Mouse (Mus musculus): ENCODE measurements around the gene Adamts13. TPM values are rescaled to one million over a fixed set of nuclear protein-coding genes. Genes with fewer than 3 reads are reported as not detected.

The Adamts13 gene
- polyA plus RNA-seq, 1 experiment from 2014 or later, result 0.20 TPM

GRCm38 (mm10) chr2:27059187-27059586, 86.0 kb downstream of the Adamts13 start:
- Histone ChIP-seq H3K4me3 (ENCODE audit: low read depth, low read length) (no peak overlapping the region), H3K4me1 (replicated peaks; ENCODE audit: control insufficient read depth, insufficient read depth, low read length) (no peaks in the 10 kb centered on the region; the same call in 1 of the 2 replicates), H3K4me2 (replicated peaks; ENCODE audit: low read depth) (no peak overlapping the region), H3K9ac (ENCODE audit: low read depth, low read length) (no peak overlapping the region), H3K27me3 (replicated peaks; ENCODE audit: control insufficient read depth, insufficient read depth, low read length) (no peaks in the 10 kb centered on the region), H3K9me3 (ENCODE audit: control insufficient read depth) (no peaks in the 10 kb centered on the region), H3K27ac (ENCODE audit: low read depth, low read length) (no peak overlapping the region), H3K36me3 (ENCODE audit: control insufficient read depth, insufficient read depth) (no peaks in the 10 kb centered on the region)
- no peak for TF ChIP-seq CTCF (IDR thresholded peaks at IDR 0.05; ENCODE audit: low read depth)
- WGBS, result 68% methylated on average over 9 of the region's 9 CpGs
- ATAC-seq, result no peak

Other genes starting within 250 kb of the Adamts13 start
- 0.07 TPM in 1 of 2 replicates, not detected in the other for gene Abo, start 108.4 kb upstream of the Adamts13 start, polyA plus RNA-seq (2015; fragmentation: Nextera tagmentation; extraction: Ambion mirVana)
- 11.7 and 12.8 TPM in 2 replicates for gene Surf6, start 70.5 kb upstream of the Adamts13 start, polyA plus RNA-seq (2015; fragmentation: Nextera tagmentation; extraction: Ambion mirVana)
- gene Med22, start 62.7 kb upstream of the Adamts13 start, polyA plus RNA-seq (2015; fragmentation: Nextera tagmentation; extraction: Ambion mirVana), result 19.8 and 20.2 TPM in 2 replicates
- gene Rpl7a, start 62.7 kb upstream of the Adamts13 start, polyA plus RNA-seq (2015; fragmentation: Nextera tagmentation; extraction: Ambion mirVana), result 407 and 410 TPM in 2 replicates
- 33.2 and 33.5 TPM in 2 replicates for gene Surf2, start 57.0 kb upstream of the Adamts13 start, polyA plus RNA-seq (2015; fragmentation: Nextera tagmentation; extraction: Ambion mirVana)
- 59.8 and 65.3 TPM in 2 replicates for gene Surf1, start 56.9 kb upstream of the Adamts13 start, polyA plus RNA-seq (2015; fragmentation: Nextera tagmentation; extraction: Ambion mirVana)
- 379 TPM in 2 replicates for gene Surf4, start 39.5 kb upstream of the Adamts13 start, polyA plus RNA-seq (2015; fragmentation: Nextera tagmentation; extraction: Ambion mirVana)
- 0.07 and 0.10 TPM in 2 replicates for gene Stkld1, start 39.4 kb upstream of the Adamts13 start, polyA plus RNA-seq (2015; fragmentation: Nextera tagmentation; extraction: Ambion mirVana)
- gene Rexo4, start 9.0 kb upstream of the Adamts13 start, polyA plus RNA-seq (2015; fragmentation: Nextera tagmentation; extraction: Ambion mirVana), result 29.4 and 30.1 TPM in 2 replicates
- gene Cacfd1, start 36.5 kb downstream of the Adamts13 start, polyA plus RNA-seq (2015; fragmentation: Nextera tagmentation; extraction: Ambion mirVana), result 41.5 and 42.8 TPM in 2 replicates
- gene Slc2a6, start 54.6 kb downstream of the Adamts13 start, polyA plus RNA-seq (2015; fragmentation: Nextera tagmentation; extraction: Ambion mirVana), result 0.59 and 0.93 TPM in 2 replicates
- not detected in 2 replicates for gene Mymk, start 98.8 kb downstream of the Adamts13 start, polyA plus RNA-seq (2015; fragmentation: Nextera tagmentation; extraction: Ambion mirVana)
- 1.0 and 1.3 TPM in 2 replicates for gene Adamtsl2, start 106.0 kb downstream of the Adamts13 start, polyA plus RNA-seq (2015; fragmentation: Nextera tagmentation; extraction: Ambion mirVana)
- 0.10 TPM in 2 replicates for gene Fam163b, start 169.1 kb downstream of the Adamts13 start, polyA plus RNA-seq (2015; fragmentation: Nextera tagmentation; extraction: Ambion mirVana)
- 0.65 and 0.84 TPM in 2 replicates for gene Dbh, start 191.8 kb downstream of the Adamts13 start, polyA plus RNA-seq (2015; fragmentation: Nextera tagmentation; extraction: Ambion mirVana)

Measured in intestine, postnatal 0 days (tissue).